Mouse (Mus musculus) small intestine, adult 2 months (tissue): ENCODE data around the gene Hist1h2bj. TPM values are rescaled to one million over a fixed set of nuclear protein-coding genes. Genes with fewer than 3 reads are reported as not detected.
"Not testable (repeated sequence)": the region's sequence is repeated elsewhere in the genome, so short reads cannot be mapped to it uniquely, and the experiment has no call there.

Source experiments
- H3K27ac ChIP-seq: fragments of 200-500 bp; 2 replicates; pipeline ENCODE4 v1.5.1; 2012; ENCODE audit warnings: low read depth, low read length, control low read depth, inconsistent platforms; ENCODE audit not compliant: insufficient read depth
- H3K27me3 ChIP-seq: fragments of 200-500 bp; 2 replicates; pipeline ENCODE4 v1.6.1; 2012; ENCODE audit warnings: mild to moderate bottlenecking, moderate library complexity, low read length, inconsistent platforms; ENCODE audit not compliant: control insufficient read depth, insufficient read depth
- H3K36me3 ChIP-seq: fragments of 200-500 bp; 2 replicates; pipeline ENCODE4 v1.6.1; 2012; ENCODE audit warnings: mild to moderate bottlenecking, low read length, control low read depth, inconsistent platforms; ENCODE audit not compliant: control insufficient read depth, insufficient read depth
- H3K4me1 ChIP-seq: fragments of 200-500 bp; 2 replicates; pipeline ENCODE4 v1.6.1; 2012; ENCODE audit warnings: low read length, inconsistent platforms, mixed read lengths; ENCODE audit not compliant: control insufficient read depth, insufficient read depth, insufficient read length
- H3K4me3 ChIP-seq: fragments of 200-500 bp; 2 replicates; pipeline ENCODE4 v1.5.1; 2012; ENCODE audit warnings: low read depth, mild to moderate bottlenecking, control low read depth, inconsistent platforms, low read length, moderate library complexity
- CTCF ChIP-seq: fragments of 200-500 bp; IDR thresholded peaks from 2 replicates; pipeline ENCODE4 v1.5.1; 2012; ENCODE audit warnings: low read depth, mild to moderate bottlenecking, control low read depth, inconsistent platforms, low read length, moderate library complexity, mixed read lengths; ENCODE audit not compliant: insufficient replicate concordance, insufficient read length; ENCODE audit errors: extremely low read depth
- POLR2A ChIP-seq: fragments of 200-500 bp; IDR thresholded peaks from 2 replicates; pipeline ENCODE4 v1.6.1; 2012; ENCODE audit warnings: low read depth, mild to moderate bottlenecking, control low read depth, inconsistent platforms, low read length, moderate library complexity
- WGBS: fragments of 180-500 bp; shearing (Covaris S2); methylation state at CpG from one replicate; pipeline ENCODE4 v1.1.7; 2018; 5-methylcytosine and 5-hydroxymethylcytosine counted together
- polyA plus RNA-seq: library from polyadenylated mRNA; depleted of rRNA; stranded (reverse); fragments of >200 nt; gene quantifications from 2 replicates; pipeline ENCODE4 v1.2.3, GENCODE M21; 2012

Gene Hist1h2bj
- polyA plus RNA-seq, 1 experiment: 21.2 TPM

GRCm38 (mm10) chr13:22040464-22041141, 2.4 kb upstream of the Hist1h2bj start:
- Histone ChIP-seq H3K4me3 (peak overlapping the region; percentile 64), H3K27ac (peak overlapping the region; percentile 69), H3K36me3 (no peaks in the 10 kb centered on the region), H3K27me3 (no peaks in the 10 kb centered on the region), H3K4me1 (peaks cover 12% of the 10 kb centered on the region; the same call in 1 of the 2 replicates)
- WGBS: under 1% methylated on average over 24 of the region's 24 CpGs
- no peak for TF ChIP-seq CTCF
- no peak; the same call in 1 of the 2 replicates for TF ChIP-seq POLR2A

- Histone ChIP-seq H3K4me3 (peak within 1 kb of the TSS; percentile 64), H3K4me1 (peaks cover 12% of the 10 kb centered on the region; the same call in 1 of the 2 replicates), H3K27ac (peak within 1 kb of the TSS; percentile 76)
- TF ChIP-seq POLR2A: peak; percentile 85
- H3K27me3 ChIP-seq, H3K36me3 ChIP-seq: not testable (repeated sequence)
- 1% methylated on average over 27 of the region's 27 CpGs for WGBS
These were observed 1.9 kb upstream of the Hist1h2bj start, which contains the start of gene Hist1h4i for GRCm38 (mm10) chr13:22041142-22041536. TSS of gene Hist1h4i (minus strand) at chr13:22041362.

- peak overlapping the region; percentile 45 for H3K4me3 ChIP-seq
- no peak for TF ChIP-seq CTCF
- TF ChIP-seq POLR2A: no peak
- H3K27ac ChIP-seq: peak overlapping the region; percentile 76
- H3K36me3 ChIP-seq: no peaks in the 10 kb centered on the region
- H3K27me3 ChIP-seq: no peaks in the 10 kb centered on the region
- 6% methylated on average over 13 of the region's 13 CpGs for WGBS
- peaks cover 10% of the 10 kb centered on the region; the same call in 1 of the 2 replicates for H3K4me1 ChIP-seq
These were observed 1.1 kb upstream of the Hist1h2bj start for GRCm38 (mm10) chr13:22041651-22042567.

DNA sequence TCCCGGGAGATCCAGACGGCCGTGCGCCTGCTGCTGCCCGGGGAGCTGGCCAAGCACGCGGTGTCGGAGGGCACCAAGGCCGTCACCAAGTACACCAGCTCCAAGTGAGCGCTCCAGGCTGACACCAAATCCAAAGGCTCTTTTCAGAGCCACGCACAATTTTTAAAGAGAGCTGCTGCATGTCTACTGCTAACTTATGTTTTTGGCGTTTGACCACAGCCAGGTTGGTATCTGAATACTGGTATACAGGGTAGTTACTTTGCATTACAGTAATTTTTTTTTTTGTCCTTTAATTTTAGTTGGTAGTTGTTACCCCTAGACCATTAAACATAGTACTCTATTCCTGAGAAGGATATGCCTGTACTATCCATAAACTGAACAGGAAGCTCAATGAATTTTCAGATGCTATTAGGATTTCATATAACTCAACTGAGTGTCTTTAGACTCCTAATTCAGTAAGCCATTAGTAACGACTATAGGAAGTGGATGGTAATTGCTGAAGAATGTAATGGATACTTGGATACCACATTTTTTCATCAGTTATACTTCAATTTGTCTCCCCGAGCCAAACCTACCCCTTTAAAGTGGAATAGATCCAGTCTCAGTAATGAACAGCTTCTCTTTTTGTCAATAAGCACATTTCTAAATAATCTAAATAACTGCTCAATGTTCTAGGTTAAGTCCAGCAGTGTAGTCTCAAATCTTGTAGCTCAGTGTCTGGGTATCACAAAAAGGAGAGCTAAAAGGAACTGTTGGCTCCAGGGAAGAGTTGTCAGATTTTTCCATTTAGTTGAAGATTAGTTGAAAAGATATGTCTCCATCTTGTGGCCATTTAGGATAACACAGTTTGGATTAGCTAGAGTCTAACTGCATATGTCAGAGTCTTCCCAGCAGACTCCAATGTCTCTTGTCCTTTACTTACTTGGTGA, 753 bp downstream of the Hist1h2bj start:
- Histone ChIP-seq H3K27me3 (no peaks in the 10 kb centered on the region), H3K4me3 (peak overlapping the region; percentile 55), H3K4me1 (peaks cover 10% of the 10 kb centered on the region; the same call in 1 of the 2 replicates), H3K27ac (peak overlapping the region; percentile 43; the same call in 1 of the 2 replicates), H3K36me3 (no peaks in the 10 kb centered on the region)
- TF ChIP-seq CTCF (no peak), POLR2A (no peak; the same call in 1 of the 2 replicates)
- WGBS: under 1% methylated on average over 10 of the region's 14 CpGs

DNA sequence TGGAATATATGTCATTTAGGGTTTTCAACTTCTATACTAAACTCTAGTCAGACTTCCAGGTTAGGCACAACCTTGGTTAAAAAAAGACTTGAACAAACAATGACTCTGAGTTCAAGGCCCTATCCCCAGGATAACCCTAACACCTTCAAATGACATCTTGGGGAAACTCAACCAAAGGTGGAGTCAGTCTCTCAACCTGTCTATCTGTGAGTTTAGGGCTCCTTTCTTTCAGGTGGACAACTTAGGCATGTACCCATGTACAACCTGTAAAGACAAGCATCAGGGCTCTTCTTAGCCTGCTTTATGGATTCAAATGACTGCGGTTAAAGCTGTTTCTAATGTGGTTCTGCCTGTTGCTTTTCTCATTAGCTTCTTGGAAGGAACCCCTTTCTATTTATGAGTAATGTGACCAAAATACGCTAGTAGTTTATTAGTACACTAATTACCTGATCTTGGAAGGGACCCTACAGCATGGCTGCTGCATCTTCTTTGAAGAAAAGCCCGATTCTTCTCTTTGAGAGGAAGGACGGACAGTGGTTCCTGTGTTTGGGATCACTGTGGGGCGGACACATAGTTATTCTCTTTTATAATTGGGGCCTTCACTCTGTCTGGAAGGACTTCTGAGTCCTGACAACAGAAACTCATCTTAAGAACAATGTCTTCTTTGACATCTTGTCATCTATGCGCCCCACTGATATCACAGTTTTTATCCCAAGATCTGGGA, 1.6 kb downstream of the Hist1h2bj start:
- no peak for TF ChIP-seq CTCF
- no peak for TF ChIP-seq POLR2A
- Histone ChIP-seq H3K27ac (no peak overlapping the region), H3K4me1 (peaks cover 10% of the 10 kb centered on the region; the same call in 1 of the 2 replicates), H3K36me3 (no peaks in the 10 kb centered on the region), H3K27me3 (no peaks in the 10 kb centered on the region), H3K4me3 (no peak overlapping the region)
- WGBS: 89% methylated on average over 6 of the region's 6 CpGs

DNA sequence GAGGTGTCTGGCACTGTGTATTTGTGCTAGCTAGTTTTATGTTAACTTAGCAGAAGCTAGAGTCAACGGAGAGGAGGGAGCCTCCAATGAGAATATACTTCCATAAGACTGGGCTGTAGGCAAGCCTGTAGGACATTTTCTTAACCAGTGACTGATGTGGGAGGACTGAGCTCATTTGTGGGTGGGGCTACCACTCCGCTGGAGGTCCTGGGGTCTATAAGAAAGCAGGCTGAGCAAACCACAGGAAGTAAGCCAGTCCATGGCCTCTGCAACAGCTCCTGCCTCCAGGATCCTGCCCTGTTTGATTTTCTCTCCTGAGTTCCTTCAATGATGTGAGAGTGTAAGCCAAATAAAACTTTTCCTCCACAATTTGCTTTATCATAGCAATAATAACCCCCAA, 2.3 kb downstream of the Hist1h2bj start:
- WGBS: 64% methylated on average over 2 of the region's 2 CpGs
- Histone ChIP-seq H3K27me3 (no peaks in the 10 kb centered on the region), H3K27ac (no peak overlapping the region), H3K36me3 (no peaks in the 10 kb centered on the region), H3K4me1 (peaks cover 10% of the 10 kb centered on the region; the same call in 1 of the 2 replicates), H3K4me3 (no peak overlapping the region)
- no peak for TF ChIP-seq CTCF
